Comparison of ENCODE assay signal across 15 mouse cellular contexts in genomic region chr2:101021515-101021914, GRCm38 (mm10).
DNase-seq lines count a peak whose midpoint lies in the region; ATAC-seq and TF ChIP-seq lines count a peak whose summit lies in the region.
"Had no signal": no experiment of that assay in that cellular context is flagged by ENCODE, and none has a peak within 500 bp of the region (broad histone marks: within the 10 kb centered on the region; RNA-seq: fewer than 3 reads in every experiment).

No protein-coding gene starts in this region.

- no peak overlapping the region for H3K27ac ChIP-seq in hindbrain, embryonic 16.5 days (ENCODE audit: low read depth, low read length)
- H3K27ac ChIP-seq in hindbrain, embryonic 12.5 days: no peak overlapping the region
- no peak overlapping the region; the same call in 1 of the 2 replicates for H3K27ac ChIP-seq in forebrain, embryonic 16.5 days (ENCODE audit: low read length)
- H3K27ac ChIP-seq: embryonic facial prominence, embryonic 12.5 days; heart, embryonic 10.5 days; liver, embryonic 14.5 days had no signal

- no peak overlapping the region for H3K4me2 ChIP-seq in hindbrain, embryonic 16.5 days (ENCODE audit: low read length)
- no peak overlapping the region for H3K4me2 ChIP-seq in hindbrain, embryonic 12.5 days (replicated peaks)
- no peak overlapping the region for H3K4me2 ChIP-seq in forebrain, embryonic 16.5 days (ENCODE audit: low read length)
- H3K4me2 ChIP-seq: embryonic facial prominence, embryonic 12.5 days had no signal

- 73% methylated on average over 2 of the region's 2 CpGs for WGBS in hindbrain, embryonic 16.5 days
- 77% methylated on average over 2 of the region's 2 CpGs for WGBS in hindbrain, embryonic 12.5 days
- WGBS in forebrain, embryonic 16.5 days: 61% methylated on average over 2 of the region's 2 CpGs
- WGBS in lung, adult 2 months: 79% methylated on average over 2 of the region's 2 CpGs

- no peaks in the 10 kb centered on the region for H3K9me3 ChIP-seq in hindbrain, embryonic 16.5 days (ENCODE audit: control insufficient read depth, low read length)
- H3K9me3 ChIP-seq in hindbrain, embryonic 12.5 days (replicated peaks): no peaks in the 10 kb centered on the region
- no peaks in the 10 kb centered on the region for H3K9me3 ChIP-seq in forebrain, embryonic 16.5 days (ENCODE audit: control insufficient read depth, low read length)
- H3K9me3 ChIP-seq: embryonic facial prominence, embryonic 12.5 days; heart, embryonic 10.5 days had no signal

- no peak for TF ChIP-seq POLR2A in lung, adult 2 months (IDR thresholded peaks at IDR 0.05; ENCODE audit: borderline replicate concordance, extremely low read depth, low read depth, low read length)

- H3K4me3 ChIP-seq in hindbrain, embryonic 16.5 days (ENCODE audit: low read length): no peak overlapping the region
- no peak overlapping the region for H3K4me3 ChIP-seq in hindbrain, embryonic 12.5 days
- H3K4me3 ChIP-seq in forebrain, embryonic 16.5 days (replicated peaks; ENCODE audit: low read length): no peak overlapping the region
- H3K4me3 ChIP-seq in lung, adult 2 months (replicated peaks; ENCODE audit: extremely low read depth, low read depth, low read length): no peak overlapping the region
- H3K4me3 ChIP-seq: embryonic facial prominence, embryonic 12.5 days; heart, embryonic 10.5 days had no signal

- ATAC-seq in hindbrain, embryonic 16.5 days: peak; percentile 50; the same call in 1 of the 2 replicates
- no peak for ATAC-seq in hindbrain, embryonic 12.5 days (ENCODE audit: low FRiP score)
- peak; percentile 88 for ATAC-seq in forebrain, embryonic 16.5 days
- ATAC-seq in activated CD4-positive, CD25-positive, alpha-beta regulatory T cell, adult 4 months: no peak
- ATAC-seq: CD4-positive, CD25-positive, alpha-beta regulatory T cell, adult 4 months; intestine, postnatal 0 days; midbrain, embryonic 16.5 days had no signal

- no peak for TF ChIP-seq CTCF in lung, adult 2 months (IDR thresholded peaks at IDR 0.05; ENCODE audit: insufficient read depth, low read length)

- no peaks in the 10 kb centered on the region for H3K27me3 ChIP-seq in hindbrain, embryonic 16.5 days (replicated peaks; ENCODE audit: control insufficient read depth, insufficient read depth, low read length)
- H3K27me3 ChIP-seq in hindbrain, embryonic 12.5 days: no peaks in the 10 kb centered on the region
- H3K27me3 ChIP-seq in forebrain, embryonic 16.5 days (replicated peaks; ENCODE audit: control insufficient read depth, insufficient read depth, low read length): no peaks in the 10 kb centered on the region
- H3K27me3 ChIP-seq: embryonic facial prominence, embryonic 12.5 days had no signal

- no peak overlapping the region for H3K9ac ChIP-seq in hindbrain, embryonic 16.5 days (ENCODE audit: low read depth, low read length)
- no peak overlapping the region for H3K9ac ChIP-seq in hindbrain, embryonic 12.5 days
- H3K9ac ChIP-seq in forebrain, embryonic 16.5 days (replicated peaks; ENCODE audit: low read depth, low read length): no peak overlapping the region
- H3K9ac ChIP-seq: embryonic facial prominence, embryonic 12.5 days; liver, embryonic 14.5 days had no signal

- no peaks in the 10 kb centered on the region for H3K36me3 ChIP-seq in hindbrain, embryonic 16.5 days (ENCODE audit: control insufficient read depth, insufficient read depth, low read length)
- H3K36me3 ChIP-seq in hindbrain, embryonic 12.5 days: no peaks in the 10 kb centered on the region
- H3K36me3 ChIP-seq in forebrain, embryonic 16.5 days (ENCODE audit: control insufficient read depth, insufficient read depth): no peaks in the 10 kb centered on the region
- H3K36me3 ChIP-seq: embryonic facial prominence, embryonic 12.5 days; heart, embryonic 10.5 days had no signal

- H3K4me1 ChIP-seq in hindbrain, embryonic 16.5 days (ENCODE audit: control insufficient read depth, insufficient read depth, low read depth, low read length): no peaks in the 10 kb centered on the region
- no peaks in the 10 kb centered on the region for H3K4me1 ChIP-seq in hindbrain, embryonic 12.5 days
- H3K4me1 ChIP-seq in forebrain, embryonic 16.5 days (replicated peaks; ENCODE audit: control insufficient read depth, insufficient read depth, low read length): no peaks in the 10 kb centered on the region
- H3K4me1 ChIP-seq in lung, adult 2 months (ENCODE audit: control insufficient read depth, insufficient read depth, low read length): no peaks in the 10 kb centered on the region
- H3K4me1 ChIP-seq: embryonic facial prominence, embryonic 12.5 days; heart, embryonic 10.5 days had no signal

- peak; percentile 4 for DNase-seq in left cerebral cortex, adult 11 months (ENCODE audit: low spot score)
- DNase-seq in right cerebral cortex, postnatal 25 days: peak; percentile 44
- no peak for DNase-seq in lung, adult 2 months
- DNase-seq: heart, postnatal 4 days; lung, postnatal 4 days had no signal

Comparison
In these comparisons a context has a peak if more than half of its experiments do, and no peak if none do; other contexts are left out.
1. ATAC-seq: peak in hindbrain, embryonic 16.5 days (single experiment) and forebrain, embryonic 16.5 days (single experiment); none in hindbrain, embryonic 12.5 days (single experiment) and activated CD4-positive, CD25-positive, alpha-beta regulatory T cell, adult 4 months (single experiment).